Mouse (Mus musculus): ENCODE results near the gene Ppp2r5e. TPM values are rescaled to one million over a fixed set of nuclear protein-coding genes. Genes with fewer than 3 reads are reported as not detected.
A peak's percentile ranks its signal among the peaks of the same experiment; 100 is the strongest.

The Ppp2r5e gene
- polyA plus RNA-seq, 1 experiment, result 15.9 TPM

DNA sequence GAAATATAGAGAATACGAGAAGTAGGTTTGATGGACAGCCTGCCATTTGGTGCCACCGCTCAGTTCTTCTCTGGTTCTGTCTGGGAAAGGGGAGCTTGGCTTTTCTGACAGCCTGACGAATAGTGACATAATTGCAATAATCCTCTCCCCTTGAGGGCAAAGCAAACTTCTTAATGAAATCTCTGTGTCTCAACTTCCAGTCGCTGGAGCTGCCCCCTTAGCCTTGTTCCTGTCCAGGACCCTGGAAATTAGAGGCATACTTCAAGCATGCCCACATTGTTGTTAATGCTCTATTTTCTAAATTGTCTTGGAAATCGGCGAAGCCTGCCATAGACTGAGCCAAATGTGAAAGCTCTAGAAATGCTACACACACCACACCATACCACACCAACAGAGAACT, 167.3 kb downstream of the Ppp2r5e start:
- Histone ChIP-seq H3K27me3 (replicated peaks) (peaks cover 11% of the 10 kb centered on the region), H3K4me3 (replicated peaks) (no peak overlapping the region), H3K36me3 (replicated peaks; ENCODE audit: low read length) (no peaks in the 10 kb centered on the region), H3K9me3 (peaks cover 12% of the 10 kb centered on the region), H3K4me1 (peaks cover 3% of the 10 kb centered on the region; the same call in 1 of the 2 replicates)
- TF ChIP-seq GATA1 (IDR thresholded peaks at IDR 0.05; ENCODE audit: borderline replicate concordance, low read length) (no peak), FLI1 (IDR thresholded peaks at IDR 0.05; ENCODE audit: low read length) (no peak)

DNA sequence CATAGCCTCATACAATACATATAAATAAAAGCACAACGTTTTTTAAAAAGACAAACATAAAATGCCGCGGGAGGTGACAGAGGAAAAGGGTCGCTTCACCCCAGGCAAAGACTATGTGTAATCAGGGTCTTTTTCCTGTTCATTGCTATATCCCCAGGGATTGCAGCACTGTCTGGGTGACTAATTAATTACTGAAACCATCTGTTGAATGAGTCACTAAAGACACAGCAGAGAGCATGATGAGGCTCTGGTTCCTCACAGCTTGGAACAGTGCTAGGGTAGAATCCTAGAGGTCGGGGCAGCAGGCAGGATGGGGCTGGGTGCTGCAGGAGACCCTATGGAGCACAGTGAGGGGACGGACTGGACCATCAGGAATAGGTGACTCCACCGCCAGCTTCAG, 170.2 kb downstream of the Ppp2r5e start:
- Histone ChIP-seq H3K36me3 (replicated peaks; ENCODE audit: low read length) (no peaks in the 10 kb centered on the region), H3K27me3 (replicated peaks) (peaks cover 11% of the 10 kb centered on the region), H3K4me1 (peaks cover 3% of the 10 kb centered on the region; the same call in 1 of the 2 replicates), H3K4me3 (replicated peaks) (no peak overlapping the region), H3K9me3 (no peaks in the 10 kb centered on the region)
- no peak for TF ChIP-seq GATA1 (IDR thresholded peaks at IDR 0.05; ENCODE audit: borderline replicate concordance, low read length)
- no peak for TF ChIP-seq FLI1 (IDR thresholded peaks at IDR 0.05; ENCODE audit: low read length)

DNA sequence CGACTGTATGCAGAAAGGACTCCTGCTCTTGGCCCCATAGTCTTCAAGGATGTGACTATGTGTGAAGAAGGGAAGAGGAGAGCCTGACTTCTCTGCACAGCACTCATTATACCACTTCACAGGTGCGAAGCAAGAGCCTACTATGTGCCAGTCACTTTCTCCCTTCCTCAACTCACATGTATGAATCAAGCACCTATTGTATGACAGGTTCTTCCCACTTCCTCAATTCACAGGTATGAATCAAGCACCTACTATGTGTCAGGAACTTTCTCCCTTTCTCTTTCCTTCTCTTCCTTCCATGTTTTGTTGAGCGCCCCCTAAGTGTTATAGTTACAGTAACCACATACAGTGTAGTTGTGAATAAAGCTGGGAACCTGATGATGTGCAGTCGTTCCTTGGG, 171.2 kb downstream of the Ppp2r5e start:
- TF ChIP-seq FLI1 (IDR thresholded peaks at IDR 0.05; ENCODE audit: low read length), result no peak
- TF ChIP-seq GATA1 (IDR thresholded peaks at IDR 0.05; ENCODE audit: borderline replicate concordance, low read length), result no peak
- H3K4me1 ChIP-seq, result no peaks in the 10 kb centered on the region; the same call in 1 of the 2 replicates
- peaks cover 11% of the 10 kb centered on the region for H3K27me3 ChIP-seq (replicated peaks)
- H3K9me3 ChIP-seq, result no peaks in the 10 kb centered on the region
- no peaks in the 10 kb centered on the region for H3K36me3 ChIP-seq (replicated peaks; ENCODE audit: low read length)
- no peak overlapping the region for H3K4me3 ChIP-seq (replicated peaks)

GRCm38 (mm10) chr12:75424359-75424758, 171.7 kb downstream of the Ppp2r5e start:
- Histone ChIP-seq H3K27me3 (replicated peaks) (peaks cover 11% of the 10 kb centered on the region), H3K4me1 (no peaks in the 10 kb centered on the region; the same call in 1 of the 2 replicates), H3K36me3 (replicated peaks; ENCODE audit: low read length) (no peaks in the 10 kb centered on the region), H3K4me3 (replicated peaks) (no peak overlapping the region), H3K9me3 (no peaks in the 10 kb centered on the region)
- no peak for TF ChIP-seq GATA1 (IDR thresholded peaks at IDR 0.05; ENCODE audit: borderline replicate concordance, low read length)
- TF ChIP-seq FLI1 (IDR thresholded peaks at IDR 0.05; ENCODE audit: low read length), result no peak

- Histone ChIP-seq H3K4me3 (replicated peaks) (no peak within 1 kb of the TSS), H3K9me3 (no peaks in the 10 kb centered on the region), H3K27me3 (replicated peaks) (peaks cover 1% of the 10 kb centered on the region), H3K4me1 (peaks cover 13% of the 10 kb centered on the region), H3K36me3 (replicated peaks; ENCODE audit: low read length) (no peaks in the 10 kb centered on the region)
- TF ChIP-seq FLI1 (IDR thresholded peaks at IDR 0.05; ENCODE audit: low read length), result no peak
- TF ChIP-seq GATA1 (IDR thresholded peaks at IDR 0.05; ENCODE audit: borderline replicate concordance, low read length), result no peak
Measured at GRCm38 (mm10) chr12:75416681-75417080, 179.4 kb downstream of the Ppp2r5e start, which contains the start of gene Gphb5. TSS of gene Gphb5 (minus strand) at chr12:75416781.

DNA sequence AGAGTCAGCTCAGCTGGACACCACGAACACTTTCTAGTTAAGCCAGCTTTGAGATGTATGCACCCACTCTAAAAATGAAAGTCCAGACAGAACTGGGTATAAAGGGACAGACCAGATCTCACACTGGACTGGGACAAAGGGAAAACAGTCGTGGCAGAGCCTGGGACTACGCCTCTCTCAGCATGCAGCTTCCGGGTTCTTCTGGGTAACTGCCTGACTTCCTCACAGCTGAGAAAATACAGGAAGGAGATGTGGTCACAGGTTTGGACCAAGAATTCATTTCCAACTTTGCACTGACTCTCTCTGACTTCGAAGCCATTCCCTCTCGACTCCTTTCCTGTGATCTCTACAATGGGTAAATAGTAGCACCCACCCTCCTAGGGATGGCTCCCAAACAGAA, 181.1 kb downstream of the Ppp2r5e start:
- TF ChIP-seq GATA1 (IDR thresholded peaks at IDR 0.05; ENCODE audit: borderline replicate concordance, low read length) (no peak), FLI1 (IDR thresholded peaks at IDR 0.05; ENCODE audit: low read length) (no peak)
- no peaks in the 10 kb centered on the region for H3K9me3 ChIP-seq
- H3K4me3 ChIP-seq (replicated peaks), result no peak overlapping the region
- H3K36me3 ChIP-seq (replicated peaks; ENCODE audit: low read length), result no peaks in the 10 kb centered on the region
- H3K27me3 ChIP-seq (replicated peaks), result peaks cover 1% of the 10 kb centered on the region
- H3K4me1 ChIP-seq, result peaks cover 13% of the 10 kb centered on the region

- H3K4me3 ChIP-seq (replicated peaks), result peak overlapping the region; percentile 57
- H3K36me3 ChIP-seq (replicated peaks; ENCODE audit: low read length), result no peaks in the 10 kb centered on the region
- no peaks in the 10 kb centered on the region for H3K9me3 ChIP-seq
- H3K27me3 ChIP-seq (replicated peaks), result peaks cover 1% of the 10 kb centered on the region
- TF ChIP-seq FLI1 (IDR thresholded peaks at IDR 0.05; ENCODE audit: low read length), result no peak
- peaks cover 13% of the 10 kb centered on the region for H3K4me1 ChIP-seq
Measured at GRCm38 (mm10) chr12:75412964-75413363, 183.1 kb downstream of the Ppp2r5e start.

Other genes with a start within 250 kb of the Ppp2r5e start
- gene Gphb5, start 179.5 kb downstream of the Ppp2r5e start, polyA plus RNA-seq (2012; ENCODE audit: insufficient read depth, low replicate concordance), result not detected in 2 replicates
- gene Wdr89, start 73.3 kb upstream of the Ppp2r5e start, polyA plus RNA-seq (2012; ENCODE audit: insufficient read depth, low replicate concordance), result 5.3 and 14.1 TPM in 2 replicates
- 1.0 and 2.5 TPM in 2 replicates for gene Sgpp1, start 139.5 kb upstream of the Ppp2r5e start, polyA plus RNA-seq (2012; ENCODE audit: insufficient read depth, low replicate concordance)
- gene Syne2, start 221.9 kb upstream of the Ppp2r5e start, polyA plus RNA-seq (2012; ENCODE audit: insufficient read depth, low replicate concordance), result 0.61 and 0.78 TPM in 2 replicates